Mouse (Mus musculus) CH12.LX (cell line): ENCODE measurements around the gene Capn13.

Experiments used
- CTCF ChIP-seq, 2 experiments: IDR thresholded peaks in 1 of 2; conservative IDR thresholded peaks in 1 of 2; 2 replicates each; pipeline ENCODE4 v1.5.1; 2011 to 2012; ENCODE audit warnings: low read depth in 2 of 2, low read length in 2 of 2, improper control_type of control experiment in 1 of 2, inconsistent platforms in 1 of 2, mild to moderate bottlenecking in 1 of 2, moderate library complexity in 1 of 2
- EP300 ChIP-seq: IDR thresholded peaks from 2 replicates; pipeline ENCODE4 v1.6.1; 2011; ENCODE audit warnings: low read length, improper control_type of control experiment

DNA sequence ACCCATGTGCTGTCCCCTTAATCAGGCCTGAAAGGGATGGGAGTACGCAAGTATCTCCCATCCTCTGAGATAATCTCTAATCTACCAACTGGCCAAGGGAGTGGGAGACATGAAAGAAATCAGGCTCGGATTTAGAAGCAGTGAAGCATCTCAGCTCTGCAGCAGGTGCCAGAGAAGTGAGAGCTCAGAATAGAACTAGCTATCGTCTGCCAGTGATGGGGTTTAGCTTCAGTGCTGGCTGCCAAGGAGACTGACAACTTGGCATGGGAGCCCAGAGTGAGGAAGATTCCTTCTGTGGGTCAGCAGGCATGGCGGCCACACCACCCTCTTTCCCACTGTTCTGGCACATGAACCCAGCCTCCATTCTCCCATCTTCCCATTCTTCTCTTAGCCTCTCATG, 8.9 kb downstream of the Capn13 start:
- TF ChIP-seq CTCF (conservative IDR thresholded peaks at IDR 0.05 in 1 of 2, IDR thresholded peaks at IDR 0.05 in 1 of 2; ENCODE audit: low read depth in 2 of 2, low read length in 2 of 2) (no peak), EP300 (no peak)
